Mouse (Mus musculus) bone marrow, adult 2 months (tissue): ENCODE results near the gene Atxn1.

Experiments
- CTCF ChIP-seq: fragments of 200-500 bp; IDR thresholded peaks from 2 replicates; pipeline ENCODE4 v1.5.1; 2011; ENCODE audit warnings: low read length, control low read depth; ENCODE audit not compliant: control insufficient read depth, insufficient read depth
- POLR2A ChIP-seq: fragments of 200-500 bp; IDR thresholded peaks from 2 replicates; pipeline ENCODE4 v1.6.1; 2011; ENCODE audit warnings: low read depth, mild to moderate bottlenecking, control low read depth, low read length, borderline replicate concordance; ENCODE audit not compliant: control insufficient read depth

GRCm38 (mm10) chr13:45620281-45620680 lies 344.5 kb downstream of the Atxn1 start:
- TF ChIP-seq CTCF: no peak
- no peak for TF ChIP-seq POLR2A
